Mouse (Mus musculus): ENCODE data around the gene Rbfox1.

Rbfox1 gene

GRCm38 (mm10) chr16:7081074-7081568 is 1196.0 kb downstream of the Rbfox1 start:
- no peak for DNase-seq (ENCODE audit: low spot score in 2 of 2)

GRCm38 (mm10) chr16:7081684-7082255 is 1196.6 kb downstream of the Rbfox1 start:
- DNase-seq (ENCODE audit: low spot score in 2 of 2): no peak

GRCm38 (mm10) chr16:7083937-7084336 is 1198.8 kb downstream of the Rbfox1 start:
- no peak for DNase-seq (ENCODE audit: low spot score in 2 of 2)

GRCm38 (mm10) chr16:7088601-7089430 is 1203.7 kb downstream of the Rbfox1 start:
- DNase-seq (ENCODE audit: low spot score in 2 of 2): no peak

GRCm38 (mm10) chr16:7089475-7089874 is 1204.3 kb downstream of the Rbfox1 start:
- DNase-seq (ENCODE audit: low spot score in 2 of 2): no peak

GRCm38 (mm10) chr16:7090205-7090604 is 1205.0 kb downstream of the Rbfox1 start:
- no peak for DNase-seq (ENCODE audit: low spot score in 2 of 2)

- DNase-seq (ENCODE audit: low spot score in 2 of 2): no peak
Measured at GRCm38 (mm10) chr16:7092811-7093210, 1207.7 kb downstream of the Rbfox1 start.

GRCm38 (mm10) chr16:7093686-7094085 is 1208.5 kb downstream of the Rbfox1 start:
- no peak for DNase-seq (ENCODE audit: low spot score in 2 of 2)

- no peak for DNase-seq (ENCODE audit: low spot score in 2 of 2)
Measured at GRCm38 (mm10) chr16:7094181-7094749, 1209.1 kb downstream of the Rbfox1 start.

GRCm38 (mm10) chr16:7097071-7097470 is 1211.9 kb downstream of the Rbfox1 start:
- no peak for DNase-seq (ENCODE audit: low spot score in 2 of 2)

GRCm38 (mm10) chr16:7097951-7098710 is 1213.0 kb downstream of the Rbfox1 start:
- DNase-seq (ENCODE audit: low spot score in 2 of 2): no peak

- DNase-seq (ENCODE audit: low spot score in 2 of 2): peak; percentile 46 to 61
Measured at GRCm38 (mm10) chr16:7099506-7100300, 1214.5 kb downstream of the Rbfox1 start.

GRCm38 (mm10) chr16:7102486-7102885 is 1217.3 kb downstream of the Rbfox1 start:
- DNase-seq (ENCODE audit: low spot score in 2 of 2): no peak

- no peak for DNase-seq (ENCODE audit: low spot score in 2 of 2)
Measured at GRCm38 (mm10) chr16:7103301-7103700, 1218.1 kb downstream of the Rbfox1 start.

GRCm38 (mm10) chr16:7106450-7107015 is 1221.4 kb downstream of the Rbfox1 start:
- no peak for DNase-seq (ENCODE audit: low spot score in 2 of 2)

GRCm38 (mm10) chr16:7115945-7116344 is 1230.8 kb downstream of the Rbfox1 start:
- no peak for DNase-seq (ENCODE audit: low spot score in 2 of 2)

GRCm38 (mm10) chr16:7129591-7129990 is 1244.4 kb downstream of the Rbfox1 start:
- DNase-seq (ENCODE audit: low spot score in 2 of 2): no peak

GRCm38 (mm10) chr16:7132434-7132833 is 1247.3 kb downstream of the Rbfox1 start:
- DNase-seq (ENCODE audit: low spot score in 2 of 2): no peak

- DNase-seq (ENCODE audit: low spot score in 2 of 2): no peak
Measured at GRCm38 (mm10) chr16:7136971-7137370, 1251.8 kb downstream of the Rbfox1 start.

- no peak for DNase-seq (ENCODE audit: low spot score in 2 of 2)
Measured at GRCm38 (mm10) chr16:7139480-7139879, 1254.3 kb downstream of the Rbfox1 start.

GRCm38 (mm10) chr16:7140909-7141308 is 1255.8 kb downstream of the Rbfox1 start:
- no peak for DNase-seq (ENCODE audit: low spot score in 2 of 2)

Data from frontal cortex, postnatal 25 days (tissue).